Mouse (Mus musculus): ENCODE measurements around the gene Dysf.
A peak's percentile ranks its signal among the peaks of the same experiment; 100 is the strongest.

Dysf gene

GRCm38 (mm10) chr6:84235365-84235764 lies 227.0 kb downstream of the Dysf start:
- DNase-seq = peak; percentile 95

- DNase-seq = peak; percentile 99
These were observed 235.0 kb downstream of the Dysf start for GRCm38 (mm10) chr6:84243385-84243784.

GRCm38 (mm10) chr6:84246101-84246760 lies 237.8 kb downstream of the Dysf start:
- DNase-seq = no peak

- no peak for DNase-seq
These were observed 238.6 kb downstream of the Dysf start for GRCm38 (mm10) chr6:84246979-84247378.
